Mouse (Mus musculus): ENCODE measurements around the gene Mchr1.

- TF ChIP-seq CTCF (IDR thresholded peaks at IDR 0.05) (no peak), EP300 (IDR thresholded peaks at IDR 0.05) (no peak)
Measured at GRCm38 (mm10) chr15:81237471-81237870, 2.2 kb downstream of the Mchr1 start.

Measured in lung, postnatal 0 days (tissue).